Mouse (Mus musculus): Measurements from ENCODE around the gene Gba2.

The Gba2 gene

DNA sequence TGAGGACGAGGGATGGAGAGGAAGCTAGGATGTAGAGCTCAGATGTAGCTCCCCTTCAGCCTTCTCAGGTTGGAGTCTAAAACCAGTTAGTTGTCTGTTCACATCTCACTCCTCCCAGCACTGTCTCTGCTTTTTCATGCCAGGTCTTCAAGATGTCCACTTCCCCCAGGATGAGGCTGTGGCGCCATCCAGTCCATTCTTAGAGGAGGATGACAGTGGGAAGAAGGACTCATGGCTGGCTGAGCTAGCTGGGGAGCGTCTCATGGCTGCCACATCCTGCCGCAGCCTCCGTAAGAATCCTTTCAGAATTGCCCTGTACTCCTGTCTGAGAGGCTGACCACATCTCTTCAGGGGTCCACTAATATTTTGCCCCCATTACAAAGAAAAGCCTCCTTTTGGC lies 2.0 kb upstream of the Gba2 start:
- no peak for DNase-seq

DNA sequence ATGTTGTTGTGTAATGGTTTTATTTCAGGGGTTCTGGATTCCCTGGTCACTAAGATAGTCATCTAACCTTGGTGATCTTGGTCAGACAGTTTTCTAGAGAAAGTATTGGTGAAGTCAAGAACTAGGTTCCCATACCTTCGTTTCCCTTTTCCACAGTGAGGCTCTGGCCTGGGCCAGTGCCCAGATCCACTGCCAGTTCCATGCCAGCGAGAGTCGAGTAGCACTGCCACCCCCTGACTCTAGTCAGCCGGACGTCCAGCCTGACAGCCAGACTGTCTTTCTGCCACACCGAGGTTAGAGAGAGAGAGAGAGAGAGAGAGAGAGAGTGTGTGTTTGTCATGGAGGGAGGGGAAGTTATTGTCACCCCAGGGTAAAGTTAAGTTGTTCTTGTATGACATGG lies 1.1 kb upstream of the Gba2 start:
- no peak for DNase-seq

DNA sequence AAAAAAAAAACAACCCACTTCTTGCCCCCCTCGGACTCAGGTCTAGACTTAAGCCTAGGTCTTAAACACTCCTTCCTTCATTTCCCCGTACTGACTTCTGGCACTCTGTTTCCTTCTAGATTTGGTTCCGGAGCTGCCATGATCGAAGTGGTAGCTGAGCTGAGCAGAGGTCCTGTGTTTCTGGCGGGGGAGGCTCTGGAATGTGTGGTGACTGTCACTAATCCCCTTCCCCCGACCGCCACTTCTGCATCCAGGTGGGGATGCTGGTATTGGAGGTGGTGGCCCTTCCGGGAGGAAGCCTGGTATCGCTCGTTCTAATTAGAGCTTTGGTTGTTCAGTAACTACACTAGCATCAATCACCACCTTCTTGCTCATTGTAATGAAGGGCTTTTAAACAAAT lies 583 bp upstream of the Gba2 start:
- DNase-seq, result no peak

DNA sequence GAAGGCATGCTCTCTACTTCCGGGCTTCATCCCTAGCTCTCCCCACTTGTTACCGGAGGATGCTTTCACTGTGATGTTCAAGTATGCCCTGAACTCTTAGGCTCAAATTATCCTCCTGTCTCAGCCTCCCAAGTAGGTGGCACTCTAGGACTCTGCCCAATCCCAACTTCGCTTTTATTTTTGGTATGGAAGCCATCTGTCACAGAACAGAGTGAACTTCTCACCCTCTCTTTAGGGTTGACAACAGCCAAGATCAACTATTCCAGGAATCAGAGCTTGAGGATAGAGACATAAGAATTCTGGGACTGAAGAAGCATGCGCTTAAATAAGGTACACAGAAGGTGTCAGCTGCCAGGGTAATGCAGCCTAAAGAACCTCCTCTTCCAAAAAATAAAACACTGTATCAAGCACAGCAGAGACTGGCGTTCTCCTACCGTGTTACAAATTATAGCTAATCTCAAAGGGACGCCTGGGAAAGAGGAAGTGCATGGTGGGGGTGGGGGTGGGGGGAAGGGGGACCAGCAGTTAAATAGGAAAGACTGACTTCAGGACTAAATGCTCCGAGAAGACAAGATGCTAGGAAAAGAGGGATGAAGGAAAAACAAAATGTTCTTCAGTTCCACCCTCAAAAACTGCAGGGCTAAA lies 1.3 kb downstream of the Gba2 start:
- no peak for DNase-seq

DNA sequence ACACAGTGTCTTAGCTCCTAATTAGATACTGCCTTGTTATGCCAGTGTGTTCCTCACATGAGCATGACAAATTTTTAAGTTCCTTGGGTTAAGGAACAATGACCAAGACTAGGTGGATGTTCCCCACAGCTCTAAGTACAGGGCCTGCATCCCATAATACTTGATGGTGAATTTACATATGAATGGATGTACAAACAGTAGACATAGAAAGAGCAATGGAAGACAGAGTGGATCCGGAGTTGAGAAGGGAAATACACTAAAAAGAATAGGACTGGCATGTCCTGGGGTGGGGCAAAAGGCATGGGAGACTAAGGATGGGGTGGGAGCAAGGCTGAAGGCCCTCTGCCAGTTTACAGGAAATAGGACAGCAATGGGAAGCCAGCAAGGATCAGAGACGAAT lies 3.3 kb downstream of the Gba2 start:
- no peak for DNase-seq

DNA sequence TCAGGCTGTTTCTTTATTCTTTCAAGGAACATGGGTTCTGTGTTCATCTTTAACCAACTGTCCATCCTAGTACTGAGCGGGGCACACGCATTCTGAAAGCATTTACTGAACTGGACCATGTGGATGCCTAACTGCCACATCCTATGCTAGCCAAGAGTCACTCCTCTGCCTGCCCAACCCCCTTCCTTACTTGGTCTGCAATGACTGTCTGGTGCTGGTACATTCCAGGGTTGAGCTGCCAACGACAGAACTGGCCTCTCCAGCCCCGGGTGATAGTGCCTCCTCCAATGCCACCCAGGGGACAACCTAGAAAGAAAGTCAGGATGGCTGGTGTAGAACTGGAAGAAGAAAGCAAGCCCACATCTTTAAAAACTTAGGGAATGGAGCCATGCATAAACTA lies 5.1 kb downstream of the Gba2 start:
- no peak for DNase-seq

DNA sequence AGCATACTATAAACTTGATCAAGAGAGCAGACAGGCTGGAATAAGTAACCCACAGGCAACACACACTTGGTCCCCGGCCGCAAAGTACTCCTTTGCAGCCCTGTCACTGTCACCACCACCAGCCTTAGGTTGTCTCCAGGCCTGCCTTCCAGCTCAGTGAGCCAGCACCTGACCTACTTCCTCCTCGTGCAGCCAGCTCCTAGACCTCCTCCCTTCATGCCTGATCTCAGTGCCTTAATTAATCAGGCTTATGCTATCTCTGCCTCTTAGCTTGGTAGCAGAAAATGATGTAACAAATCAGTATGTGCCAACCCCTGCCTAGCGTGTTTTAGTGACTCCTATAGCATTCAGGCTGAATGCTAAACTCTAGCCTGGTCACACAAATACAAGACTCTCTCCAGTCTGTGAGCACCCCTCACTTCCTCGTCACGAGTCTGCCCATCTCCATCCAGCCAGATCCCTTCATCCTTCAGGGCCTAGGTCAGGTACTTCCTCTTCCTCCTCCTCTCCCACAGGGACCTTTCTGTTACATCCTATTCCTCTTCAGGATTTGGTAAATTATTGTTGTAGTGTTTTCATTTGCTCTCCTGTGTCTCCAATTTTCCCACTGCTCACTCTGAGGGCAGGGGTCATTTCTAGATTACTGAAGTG lies 7.2 kb downstream of the Gba2 start:
- no peak for DNase-seq

DNA sequence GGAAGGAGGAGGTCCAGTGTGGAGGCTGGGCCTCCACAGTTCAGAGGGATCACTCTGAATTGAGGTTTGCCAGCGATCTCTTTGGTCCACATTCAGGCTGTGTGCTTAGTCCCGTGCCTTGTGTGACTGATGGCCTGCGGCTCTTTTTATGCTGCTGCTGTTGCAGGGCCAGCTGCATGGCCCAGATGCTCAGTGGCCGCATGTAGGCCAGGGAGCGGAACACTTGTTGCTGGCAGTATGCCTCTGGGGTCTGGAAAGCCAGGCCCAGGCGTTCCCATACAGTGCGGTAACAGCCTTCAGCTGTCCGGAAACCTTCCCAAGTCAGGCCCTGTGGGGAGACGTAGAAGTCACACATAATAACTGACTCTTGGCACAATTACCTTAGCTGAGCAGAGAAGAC lies 11.5 kb downstream of the Gba2 start:
- DNase-seq, result no peak

DNA sequence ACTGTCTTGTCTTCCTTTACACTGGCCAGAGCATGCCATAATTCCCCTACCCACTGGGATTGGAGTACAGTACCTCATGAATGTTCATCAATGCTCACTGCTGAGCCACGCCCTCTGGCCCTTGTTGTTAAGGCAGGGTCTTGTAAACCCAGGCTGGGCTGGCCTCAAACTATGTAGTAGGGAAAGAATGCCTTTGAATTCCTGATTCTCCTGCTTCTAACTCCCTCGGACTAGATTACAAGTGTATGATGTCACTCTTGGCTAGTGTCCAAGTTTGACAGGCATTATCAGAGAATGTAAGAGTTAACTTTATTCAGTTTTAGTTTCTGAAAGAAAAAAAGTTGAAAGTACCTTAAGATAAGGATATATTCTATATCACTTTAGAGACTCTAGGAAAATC lies 14.4 kb downstream of the Gba2 start:
- DNase-seq, result no peak

DNA sequence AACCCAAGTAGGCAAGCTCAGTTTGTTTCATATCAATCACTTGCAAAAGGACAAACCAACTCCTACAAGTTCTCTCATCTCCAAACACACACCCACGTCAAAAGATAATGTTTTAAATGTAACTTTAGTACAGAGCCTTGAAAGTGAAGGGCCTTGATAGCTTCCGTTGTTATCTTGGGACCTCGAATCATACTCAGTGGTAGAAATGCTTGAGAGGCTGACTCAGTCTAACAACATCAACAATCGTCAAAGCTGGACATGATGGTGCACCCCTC lies 15.1 kb downstream of the Gba2 start:
- DNase-seq, result no peak

DNA sequence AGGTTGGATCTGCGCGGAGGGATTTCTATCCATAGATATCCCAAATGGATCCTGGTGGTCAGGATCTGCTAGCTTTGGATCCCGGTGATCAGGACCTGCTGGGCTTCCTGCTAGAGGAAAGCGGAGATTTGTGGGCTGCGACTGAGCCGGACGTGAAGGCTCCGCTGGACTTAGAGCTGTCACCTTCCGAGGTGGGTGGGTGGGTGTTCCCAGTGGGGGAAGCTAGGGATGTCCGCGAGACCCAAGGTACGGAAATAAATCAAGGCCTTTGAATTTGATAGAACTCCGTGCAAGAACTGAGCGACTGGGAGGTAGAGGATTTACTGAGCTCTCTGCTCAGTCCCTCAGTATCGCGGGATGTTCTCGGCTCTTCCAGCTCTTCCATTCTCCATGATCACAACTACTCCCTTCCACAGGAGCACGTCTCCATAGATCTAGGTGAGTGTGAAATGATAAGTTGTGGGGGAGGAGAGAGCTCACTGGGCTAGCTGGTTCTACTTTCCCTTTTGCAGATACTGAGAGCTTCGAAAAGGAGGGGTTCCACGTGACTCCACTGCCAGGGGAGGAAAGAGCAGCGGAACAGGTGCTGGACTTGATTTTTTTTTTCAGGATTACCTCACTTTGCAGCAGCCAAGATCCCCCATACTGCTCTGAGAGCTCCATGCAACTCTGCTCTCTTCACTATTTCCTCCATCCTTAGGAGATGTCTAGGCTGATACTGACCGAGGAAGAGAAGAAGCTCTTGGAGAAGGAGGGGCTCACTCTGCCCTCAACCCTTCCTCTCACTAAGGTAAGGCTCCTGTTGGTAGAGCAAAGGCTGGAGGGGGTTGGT lies 15.7 kb downstream of the Gba2 start:
- peak; percentile 37 for DNase-seq

DNA sequence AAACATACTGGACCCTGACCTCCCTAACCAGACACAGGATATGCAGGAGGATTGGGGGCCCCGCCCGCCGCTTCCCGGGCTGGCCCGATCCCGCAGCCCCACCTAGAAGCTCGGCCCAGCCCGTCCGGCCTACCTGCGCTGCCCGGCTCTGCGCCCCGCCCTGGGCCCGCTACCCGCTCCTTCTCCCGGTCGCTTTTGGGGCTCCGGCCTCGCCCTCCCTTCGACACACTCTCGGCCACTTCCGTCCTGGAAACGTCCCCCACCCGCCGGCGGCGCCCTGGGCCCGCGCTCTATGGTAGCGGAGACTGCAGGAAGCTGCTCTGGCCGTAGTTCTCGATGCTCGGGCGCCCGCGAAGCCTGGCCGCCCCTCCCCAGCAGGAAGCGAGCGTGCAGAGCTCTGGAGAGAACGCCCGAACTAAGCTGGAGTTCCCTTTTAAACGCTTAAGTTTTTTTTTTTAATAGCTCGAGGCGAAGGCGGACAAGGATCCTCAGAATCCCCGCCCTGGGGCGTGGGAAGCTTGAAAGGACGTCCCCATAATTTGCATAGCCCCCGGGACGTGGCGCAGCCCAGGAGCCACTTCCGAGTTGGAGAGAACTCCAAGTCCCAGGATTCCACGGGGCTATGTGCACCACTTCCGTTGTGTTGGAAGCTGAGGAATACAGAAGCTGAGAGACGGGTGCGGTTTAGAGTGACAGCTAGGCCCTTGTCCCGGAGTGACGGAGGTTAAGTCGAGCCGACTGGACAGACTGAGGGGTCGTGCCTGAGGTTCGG lies 16.5 kb downstream of the Gba2 start, which contains the start of the genes Creb3 and Tln1:
Gene Creb3 (plus strand): TSS at position 336 of the 772 bp plus-strand sequence.
Gene Tln1 (minus strand): TSS at position 695 of the 772 bp plus-strand sequence.
- peak; percentile 99 for DNase-seq

DNA sequence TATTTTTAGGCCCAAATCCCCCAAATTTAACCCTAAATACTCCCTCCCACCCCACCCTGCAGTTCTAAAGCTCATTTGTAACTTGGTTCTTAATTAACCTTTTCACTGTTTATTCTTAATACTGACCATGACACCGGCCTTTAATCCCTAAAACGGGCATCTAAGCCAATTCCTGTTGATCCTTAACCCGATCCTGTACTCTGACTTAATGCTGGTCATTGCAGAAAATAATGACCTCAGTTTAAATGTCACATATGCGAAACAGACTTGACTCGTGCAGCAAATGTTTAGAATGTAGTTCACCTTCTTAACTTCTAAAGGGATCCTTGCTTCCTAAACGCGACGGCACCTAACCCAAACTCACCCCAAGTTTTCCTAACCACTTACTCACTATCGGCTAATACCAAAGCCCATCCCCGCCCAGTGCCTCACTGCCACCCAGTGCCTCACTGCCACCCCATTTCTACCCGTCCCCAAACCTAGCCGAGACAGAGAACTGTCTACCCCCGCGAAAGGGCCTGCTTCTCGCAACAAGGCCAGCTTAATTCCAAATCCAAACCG lies 17.2 kb downstream of the Gba2 start:
- peak; percentile 84 for DNase-seq

DNA sequence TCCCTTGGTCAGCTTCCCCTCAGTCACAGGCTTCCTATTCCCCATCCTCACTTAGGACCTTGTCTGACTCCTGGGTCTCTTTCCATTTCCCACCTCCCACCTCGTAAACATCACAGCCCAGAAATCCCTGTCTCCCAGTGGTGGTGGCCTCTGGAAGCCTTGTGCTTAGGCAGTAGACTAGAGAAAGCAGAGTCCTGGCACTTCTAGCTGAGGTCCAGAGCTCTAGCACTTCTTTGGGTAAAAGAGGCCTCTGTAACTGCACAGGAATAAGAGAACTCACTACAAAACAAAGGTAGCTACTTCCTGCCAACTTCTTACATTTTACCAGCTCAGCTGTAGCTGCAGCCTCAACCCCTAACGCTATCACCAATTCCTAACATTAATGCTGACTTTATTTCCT lies 17.7 kb downstream of the Gba2 start:
- DNase-seq, result no peak

DNA sequence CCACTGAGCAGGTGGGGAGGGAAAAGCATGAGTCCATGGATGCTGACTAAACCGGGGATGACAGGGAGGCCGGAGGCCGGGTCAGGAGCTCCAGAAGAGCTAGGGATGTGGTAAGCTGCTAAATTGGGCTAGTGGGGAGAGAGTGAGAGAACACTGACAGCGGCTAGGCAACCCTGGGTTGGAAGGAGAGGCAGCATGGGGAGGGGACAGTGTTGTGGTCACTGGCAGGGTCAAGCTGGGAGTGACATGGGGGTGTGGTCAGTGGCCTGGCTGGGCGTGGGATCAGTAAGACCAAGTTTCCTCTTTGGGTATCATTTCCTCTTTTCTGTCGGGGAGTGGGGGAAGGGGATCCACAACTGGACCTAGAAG lies 18.4 kb downstream of the Gba2 start:
- DNase-seq, result peak; percentile 71

DNA sequence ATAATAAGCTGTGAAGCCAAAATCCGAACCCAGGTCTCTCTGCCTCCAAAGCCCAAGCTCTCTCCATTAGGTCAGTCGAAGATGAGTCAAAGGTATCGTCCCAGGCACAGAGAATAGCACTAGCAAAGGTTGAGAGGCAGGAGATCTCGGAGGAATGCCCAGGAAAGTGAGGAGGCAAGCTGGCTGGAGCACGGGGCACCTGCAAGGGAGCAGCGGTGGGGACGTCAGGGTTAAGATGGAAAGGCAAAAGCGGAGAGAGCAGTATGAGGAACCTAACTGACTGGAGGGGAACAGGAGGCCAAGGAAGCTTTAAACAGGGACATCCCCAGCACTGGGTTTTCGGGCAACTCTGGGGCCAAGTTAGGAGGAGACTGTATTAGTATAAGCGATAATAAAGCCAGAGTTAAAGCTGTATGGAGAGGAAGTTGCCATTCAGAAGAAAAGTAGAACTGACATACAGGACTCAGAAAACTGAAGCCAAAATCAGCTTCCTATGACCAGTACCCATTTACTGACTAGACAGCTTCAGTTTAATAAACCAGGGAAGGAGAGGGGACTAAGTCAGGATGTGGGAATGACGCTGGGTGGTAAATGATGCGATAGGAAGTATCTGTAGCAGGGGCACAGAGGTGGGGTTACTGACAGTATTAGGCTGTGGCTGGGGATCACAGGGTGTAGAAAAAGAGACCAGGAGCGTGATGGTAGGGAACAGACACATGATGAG lies 19.0 kb downstream of the Gba2 start:
- DNase-seq, result no peak

DNA sequence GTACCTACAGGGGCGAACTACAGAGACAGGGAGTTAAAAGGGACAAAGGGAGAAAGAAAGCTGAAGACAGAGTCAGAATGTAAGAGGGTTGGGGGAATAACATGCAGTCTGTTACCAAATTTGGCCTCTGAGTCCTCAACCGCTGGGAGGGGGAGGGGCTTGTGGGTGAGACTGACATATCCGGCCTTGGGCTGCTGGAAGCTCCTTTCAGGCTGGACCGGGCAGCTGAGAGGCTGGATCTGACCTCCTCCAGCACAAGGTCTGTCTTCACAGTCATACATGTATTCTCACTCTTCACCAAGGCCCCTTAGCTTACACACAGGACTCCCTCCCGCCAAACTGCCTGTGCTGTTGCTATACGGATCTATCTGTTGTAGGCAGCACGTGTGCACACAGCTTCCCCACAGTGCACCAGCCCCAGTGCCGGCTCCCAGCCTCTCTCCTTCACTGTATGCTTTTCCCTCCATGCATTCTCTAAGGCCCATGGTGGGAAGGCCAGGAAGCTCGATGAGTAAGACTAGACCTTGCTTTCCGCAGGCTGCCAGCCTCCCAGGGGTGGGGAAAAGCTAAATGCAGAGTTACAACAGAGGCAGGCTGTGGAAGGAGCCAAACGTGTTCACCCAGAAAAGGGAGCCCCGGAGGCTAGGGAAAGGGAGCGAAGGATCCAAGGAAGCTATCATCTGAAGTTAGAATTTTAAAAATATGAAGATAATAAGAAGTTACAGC lies 19.9 kb downstream of the Gba2 start:
- DNase-seq, result peak; percentile 82

DNA sequence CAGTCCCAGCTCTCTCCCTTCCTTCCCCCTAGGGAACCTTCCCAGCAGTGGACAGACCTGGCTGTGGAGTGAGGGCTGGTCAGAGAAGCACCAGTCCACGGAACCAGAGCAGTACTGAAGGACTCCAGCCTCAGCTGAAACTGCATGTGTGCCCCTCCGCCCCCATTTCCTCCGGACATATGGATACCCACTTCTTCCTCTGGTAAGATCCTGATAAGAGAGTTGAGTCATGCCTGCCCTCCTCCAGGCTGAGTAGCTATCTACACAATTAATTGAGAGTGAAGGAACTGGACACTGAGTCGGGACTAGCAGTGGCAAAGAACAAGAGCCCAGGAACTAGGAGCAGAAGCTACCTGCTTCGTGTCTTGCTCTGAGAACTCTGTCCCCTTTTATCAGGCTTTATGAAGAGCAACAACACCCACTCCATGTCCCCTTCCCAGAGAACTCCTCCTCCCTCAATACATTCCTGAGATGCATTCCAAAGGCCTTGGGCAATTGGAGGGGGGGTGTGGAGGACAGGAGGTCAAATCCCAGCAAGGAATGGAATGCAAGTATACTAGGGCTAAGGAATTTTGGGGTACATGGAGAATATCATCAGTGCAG lies 20.5 kb downstream of the Gba2 start:
- peak; percentile 75 for DNase-seq

DNA sequence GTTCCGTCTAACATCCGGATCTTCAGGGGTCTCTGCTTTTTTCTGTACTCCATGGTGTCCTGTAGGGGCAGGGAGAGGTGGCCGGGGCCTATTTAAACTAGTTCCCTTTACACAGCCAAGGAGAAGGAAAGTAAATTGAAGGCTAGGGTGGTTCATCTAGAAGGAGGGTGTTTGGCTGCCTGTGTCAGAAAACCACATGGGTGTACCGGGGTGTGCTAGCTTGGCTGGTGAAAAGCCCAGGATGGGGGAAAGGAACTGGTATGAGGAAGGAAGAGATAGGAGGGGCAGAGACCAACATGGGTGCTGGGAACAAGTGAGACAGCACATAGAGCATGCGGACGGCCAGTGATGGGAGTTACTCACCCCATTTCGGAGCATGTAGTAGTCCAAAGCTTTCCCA lies 22.7 kb downstream of the Gba2 start:
- no peak for DNase-seq

DNA sequence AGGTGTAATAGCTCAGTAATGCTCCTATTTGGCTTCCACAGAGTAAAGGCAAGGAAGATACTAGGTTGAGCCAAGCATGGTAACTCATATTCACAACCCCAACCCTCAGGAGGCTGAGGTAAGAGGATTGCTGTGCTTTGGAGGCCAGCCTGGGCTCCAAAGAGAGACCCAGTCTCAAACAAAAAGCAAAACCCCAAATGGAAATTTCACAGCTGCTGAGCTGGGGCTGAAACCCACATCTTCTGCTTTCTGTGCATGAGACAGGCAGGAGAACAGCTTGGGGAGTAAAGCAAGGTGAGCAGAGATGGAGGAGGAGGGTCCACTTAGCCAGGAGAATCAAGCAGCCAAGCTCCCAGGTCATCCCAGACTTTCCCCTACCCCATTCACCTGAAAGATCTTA lies 24.8 kb downstream of the Gba2 start:
- no peak for DNase-seq

DNA sequence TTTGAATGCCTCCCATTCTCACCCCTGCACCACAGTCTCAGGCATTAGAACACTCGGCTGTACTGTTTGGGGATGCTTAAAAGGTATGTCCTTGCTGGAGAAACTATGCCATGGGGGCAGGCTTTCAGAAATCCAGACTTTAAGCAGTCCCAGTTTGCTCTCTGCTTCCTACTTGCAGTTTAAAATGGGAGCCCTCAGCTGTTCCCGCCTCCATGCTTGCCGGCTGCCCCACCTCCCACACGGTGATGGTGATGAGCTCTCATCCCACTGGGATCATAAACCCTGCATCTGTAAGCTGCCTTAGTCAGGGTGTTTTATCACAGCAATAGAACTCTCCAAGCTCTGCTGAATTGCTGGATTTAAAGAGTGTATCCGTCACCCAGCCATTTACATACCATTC lies 26.2 kb downstream of the Gba2 start:
- no peak for DNase-seq
